Mouse (Mus musculus): Measurements from ENCODE around the gene Man2a2. TPM values are rescaled to one million over a fixed set of nuclear protein-coding genes. Genes with fewer than 3 reads are reported as not detected.

The Man2a2 gene
- polyA plus RNA-seq, 1 experiment from 2014 or later = 8.5 TPM

DNA sequence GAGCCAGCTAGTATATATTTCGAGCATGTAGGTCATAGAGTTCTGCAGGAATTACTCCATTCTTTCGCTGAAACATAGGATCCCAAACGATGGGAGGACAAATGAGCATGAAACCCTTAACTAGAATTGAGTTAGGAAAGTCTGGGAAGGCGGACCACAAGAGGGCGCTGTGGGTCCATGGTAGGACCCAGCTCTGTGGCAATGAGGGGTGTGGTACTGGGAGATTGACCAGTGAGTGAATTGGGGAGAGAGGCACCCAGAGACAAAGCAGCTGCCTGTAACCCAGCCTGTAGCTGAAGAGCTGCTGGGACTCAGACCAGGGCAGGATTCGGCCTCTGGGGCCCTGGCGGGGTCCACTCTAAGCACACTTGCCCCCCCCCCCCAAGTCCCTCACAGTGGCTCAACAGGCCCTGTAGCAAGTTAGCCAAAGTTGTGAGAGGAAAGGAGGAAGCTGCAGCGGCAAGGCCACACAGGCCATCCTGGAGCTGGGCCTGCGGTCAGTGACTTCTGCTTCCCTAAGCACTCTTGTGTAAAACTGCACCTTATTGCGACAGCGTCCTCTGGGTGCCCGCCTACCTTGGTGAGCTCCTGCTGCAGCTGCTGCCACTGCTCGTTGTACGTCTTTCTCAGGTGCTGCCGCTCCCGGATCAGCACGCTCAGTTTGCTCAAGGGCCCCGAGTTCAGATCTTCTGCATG lies 15.2 kb upstream of the Man2a2 start:
- Histone ChIP-seq H3K27ac (ENCODE audit: low read length) (peak overlapping the region; percentile 90), H3K4me1 (ENCODE audit: insufficient read depth, low read depth, low read length) (no peaks in the 10 kb centered on the region; the same call in 1 of the 2 replicates), H3K9me3 (ENCODE audit: low read length) (no peaks in the 10 kb centered on the region), H3K9ac (replicated peaks; ENCODE audit: low read depth) (0 out of 2 replicates have a peak overlapping the region, but pooled peaks have one; percentile 13), H3K36me3 (ENCODE audit: insufficient read depth, low read length) (peaks cover 13% of the 10 kb centered on the region; the same call in 1 of the 2 replicates), H3K4me2 (replicated peaks; ENCODE audit: low read depth, low read length) (peak overlapping the region; percentile 58), H3K27me3 (replicated peaks; ENCODE audit: insufficient read depth, low read length) (no peaks in the 10 kb centered on the region), H3K4me3 (ENCODE audit: low read depth, low read length) (peak overlapping the region; percentile 36)
- TF ChIP-seq CTCF (IDR thresholded peaks at IDR 0.05) = peak; percentile 96
- no peak for TF ChIP-seq EP300 (IDR thresholded peaks at IDR 0.05)
- WGBS = 38% methylated on average over 16 of the region's 18 CpGs
- DNase-seq (ENCODE audit: low spot score) (peak; percentile 95), ATAC-seq (peak; percentile 79)

- H3K9me3 ChIP-seq (ENCODE audit: low read length) = no peaks in the 10 kb centered on the region
- peaks cover under 1% of the 10 kb centered on the region; the same call in 1 of the 2 replicates for H3K4me1 ChIP-seq (ENCODE audit: insufficient read depth, low read depth, low read length)
- WGBS = 81% methylated on average over 11 of the region's 11 CpGs
- no peak for DNase-seq (ENCODE audit: low spot score)
- no peak overlapping the region for H3K9ac ChIP-seq (replicated peaks; ENCODE audit: low read depth)
- H3K27ac ChIP-seq (ENCODE audit: low read length) = no peak overlapping the region
- H3K4me3 ChIP-seq (ENCODE audit: low read depth, low read length) = no peak overlapping the region
- ATAC-seq = no peak
- peaks cover 15% of the 10 kb centered on the region; the same call in 1 of the 2 replicates for H3K36me3 ChIP-seq (ENCODE audit: insufficient read depth, low read length)
- no peak overlapping the region for H3K4me2 ChIP-seq (replicated peaks; ENCODE audit: low read depth, low read length)
- no peaks in the 10 kb centered on the region for H3K27me3 ChIP-seq (replicated peaks; ENCODE audit: insufficient read depth, low read length)
- TF ChIP-seq EP300 (IDR thresholded peaks at IDR 0.05) (no peak), CTCF (IDR thresholded peaks at IDR 0.05) (no peak)
Measured at GRCm38 (mm10) chr7:80382919-80383318, 11.7 kb upstream of the Man2a2 start.

- no peak overlapping the region for H3K4me2 ChIP-seq (replicated peaks; ENCODE audit: low read depth, low read length)
- H3K27me3 ChIP-seq (replicated peaks; ENCODE audit: insufficient read depth, low read length) = no peaks in the 10 kb centered on the region
- ATAC-seq = no peak
- no peak overlapping the region for H3K4me3 ChIP-seq (ENCODE audit: low read depth, low read length)
- H3K36me3 ChIP-seq (ENCODE audit: insufficient read depth, low read length) = peaks cover 15% of the 10 kb centered on the region; the same call in 1 of the 2 replicates
- H3K27ac ChIP-seq (ENCODE audit: low read length) = no peak overlapping the region
- 63% methylated on average over 13 of the region's 13 CpGs for WGBS
- 0 out of 2 replicates have a peak, but pooled peaks cover 4% of the 10 kb centered on the region for H3K4me1 ChIP-seq (ENCODE audit: insufficient read depth, low read depth, low read length)
- DNase-seq (ENCODE audit: low spot score) = no peak
- H3K9ac ChIP-seq (replicated peaks; ENCODE audit: low read depth) = no peak overlapping the region
- no peaks in the 10 kb centered on the region for H3K9me3 ChIP-seq (ENCODE audit: low read length)
- peak; percentile 68 for TF ChIP-seq CTCF (IDR thresholded peaks at IDR 0.05)
- TF ChIP-seq EP300 (IDR thresholded peaks at IDR 0.05) = no peak
Measured at GRCm38 (mm10) chr7:80379531-80379930, 8.4 kb upstream of the Man2a2 start.

GRCm38 (mm10) chr7:80377471-80377870 lies 6.3 kb upstream of the Man2a2 start:
- no peak overlapping the region for H3K4me2 ChIP-seq (replicated peaks; ENCODE audit: low read depth, low read length)
- H3K9me3 ChIP-seq (ENCODE audit: low read length) = no peaks in the 10 kb centered on the region
- H3K27ac ChIP-seq (ENCODE audit: low read length) = no peak overlapping the region
- H3K27me3 ChIP-seq (replicated peaks; ENCODE audit: insufficient read depth, low read length) = no peaks in the 10 kb centered on the region
- peak; percentile 63 for DNase-seq (ENCODE audit: low spot score)
- no peak overlapping the region for H3K9ac ChIP-seq (replicated peaks; ENCODE audit: low read depth)
- no peak for TF ChIP-seq EP300 (IDR thresholded peaks at IDR 0.05)
- TF ChIP-seq CTCF (IDR thresholded peaks at IDR 0.05) = peak; percentile 94
- WGBS = 22% methylated on average over 6 of the region's 6 CpGs
- H3K4me3 ChIP-seq (ENCODE audit: low read depth, low read length) = no peak overlapping the region
- peaks cover 15% of the 10 kb centered on the region; the same call in 1 of the 2 replicates for H3K36me3 ChIP-seq (ENCODE audit: insufficient read depth, low read length)
- 0 out of 2 replicates have a peak, but pooled peaks cover 4% of the 10 kb centered on the region for H3K4me1 ChIP-seq (ENCODE audit: insufficient read depth, low read depth, low read length)
- peak; percentile 38; the same call in 1 of the 2 replicates for ATAC-seq

GRCm38 (mm10) chr7:80376192-80376591 lies 5.0 kb upstream of the Man2a2 start:
- no peaks in the 10 kb centered on the region for H3K9me3 ChIP-seq (ENCODE audit: low read length)
- H3K27ac ChIP-seq (ENCODE audit: low read length) = no peak overlapping the region
- TF ChIP-seq EP300 (IDR thresholded peaks at IDR 0.05) (no peak), CTCF (IDR thresholded peaks at IDR 0.05) (no peak)
- no peak for ATAC-seq
- 68% methylated on average over 10 of the region's 10 CpGs for WGBS
- H3K4me1 ChIP-seq (ENCODE audit: insufficient read depth, low read depth, low read length) = 0 out of 2 replicates have a peak, but pooled peaks cover 4% of the 10 kb centered on the region
- no peak overlapping the region for H3K9ac ChIP-seq (replicated peaks; ENCODE audit: low read depth)
- DNase-seq (ENCODE audit: low spot score) = no peak
- peaks cover 15% of the 10 kb centered on the region; the same call in 1 of the 2 replicates for H3K36me3 ChIP-seq (ENCODE audit: insufficient read depth, low read length)
- H3K4me2 ChIP-seq (replicated peaks; ENCODE audit: low read depth, low read length) = no peak overlapping the region
- H3K27me3 ChIP-seq (replicated peaks; ENCODE audit: insufficient read depth, low read length) = no peaks in the 10 kb centered on the region
- no peak overlapping the region for H3K4me3 ChIP-seq (ENCODE audit: low read depth, low read length)

DNA sequence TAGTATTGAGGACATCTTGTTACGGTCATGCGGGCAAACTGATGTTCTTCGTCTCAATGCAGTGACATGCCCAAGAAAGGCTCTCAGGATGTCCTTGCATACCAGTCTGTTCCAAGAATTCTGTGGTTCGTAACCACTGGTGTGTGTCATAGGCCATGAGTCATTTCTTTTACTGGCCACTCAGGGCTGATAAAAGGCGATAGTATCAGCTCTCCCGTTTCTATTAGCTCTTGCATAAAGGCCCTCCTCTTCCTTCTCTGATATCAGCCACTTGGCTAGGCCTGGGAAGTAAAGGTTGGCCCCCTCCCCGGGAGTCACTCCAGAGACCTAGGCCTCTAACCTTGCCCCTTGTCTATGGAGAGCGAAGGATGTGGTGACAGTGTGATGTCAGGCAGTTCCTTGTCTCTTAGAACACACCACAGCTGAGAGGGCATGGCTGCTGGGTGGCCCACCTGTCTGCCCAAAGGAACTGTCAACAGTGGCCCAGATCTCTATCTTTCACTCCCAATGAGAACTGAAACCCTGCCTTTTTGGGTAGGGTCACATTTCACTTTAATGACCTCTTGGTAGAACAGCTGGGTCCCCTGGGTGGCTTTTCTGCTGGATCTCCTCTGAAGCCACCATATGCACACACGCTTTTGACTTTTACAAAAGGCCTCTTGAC lies 4.3 kb upstream of the Man2a2 start:
- ATAC-seq (no peak), DNase-seq (ENCODE audit: low spot score) (peak; percentile 54)
- Histone ChIP-seq H3K4me3 (ENCODE audit: low read depth, low read length) (no peak overlapping the region), H3K9ac (replicated peaks; ENCODE audit: low read depth) (no peak overlapping the region), H3K4me2 (replicated peaks; ENCODE audit: low read depth, low read length) (no peak overlapping the region), H3K9me3 (ENCODE audit: low read length) (no peaks in the 10 kb centered on the region), H3K27ac (ENCODE audit: low read length) (no peak overlapping the region), H3K36me3 (ENCODE audit: insufficient read depth, low read length) (peaks cover 10% of the 10 kb centered on the region; the same call in 1 of the 2 replicates), H3K4me1 (ENCODE audit: insufficient read depth, low read depth, low read length) (0 out of 2 replicates have a peak, but pooled peaks cover 4% of the 10 kb centered on the region), H3K27me3 (replicated peaks; ENCODE audit: insufficient read depth, low read length) (no peaks in the 10 kb centered on the region)
- TF ChIP-seq EP300 (IDR thresholded peaks at IDR 0.05) (peak; percentile 45), CTCF (IDR thresholded peaks at IDR 0.05) (no peak)
- 55% methylated on average over 9 of the region's 9 CpGs for WGBS

All from lung, postnatal 0 days (tissue).